Mouse (Mus musculus): ENCODE measurements at regions not wholly inside any gene's neighbourhood (a gene's known extent, or its start where the extent isn't known, plus 50 kb on each side); places are given as distances from the start of the nearest gene placed in this dataset.

GRCm38 (mm10) chr6:94920770-94921169 lies 196.3 kb upstream of the Kbtbd8 start:
- intact Hi-C loops (cut with DNase I), result no loop called here
- no peak for DNase-seq (ENCODE audit: low spot score in 2 of 2)

GRCm38 (mm10) chr6:94919194-94919743 lies 197.8 kb upstream of the Kbtbd8 start:
- intact Hi-C loops (cut with DNase I), result no loop called here
- DNase-seq (ENCODE audit: low spot score in 2 of 2), result no peak

DNA sequence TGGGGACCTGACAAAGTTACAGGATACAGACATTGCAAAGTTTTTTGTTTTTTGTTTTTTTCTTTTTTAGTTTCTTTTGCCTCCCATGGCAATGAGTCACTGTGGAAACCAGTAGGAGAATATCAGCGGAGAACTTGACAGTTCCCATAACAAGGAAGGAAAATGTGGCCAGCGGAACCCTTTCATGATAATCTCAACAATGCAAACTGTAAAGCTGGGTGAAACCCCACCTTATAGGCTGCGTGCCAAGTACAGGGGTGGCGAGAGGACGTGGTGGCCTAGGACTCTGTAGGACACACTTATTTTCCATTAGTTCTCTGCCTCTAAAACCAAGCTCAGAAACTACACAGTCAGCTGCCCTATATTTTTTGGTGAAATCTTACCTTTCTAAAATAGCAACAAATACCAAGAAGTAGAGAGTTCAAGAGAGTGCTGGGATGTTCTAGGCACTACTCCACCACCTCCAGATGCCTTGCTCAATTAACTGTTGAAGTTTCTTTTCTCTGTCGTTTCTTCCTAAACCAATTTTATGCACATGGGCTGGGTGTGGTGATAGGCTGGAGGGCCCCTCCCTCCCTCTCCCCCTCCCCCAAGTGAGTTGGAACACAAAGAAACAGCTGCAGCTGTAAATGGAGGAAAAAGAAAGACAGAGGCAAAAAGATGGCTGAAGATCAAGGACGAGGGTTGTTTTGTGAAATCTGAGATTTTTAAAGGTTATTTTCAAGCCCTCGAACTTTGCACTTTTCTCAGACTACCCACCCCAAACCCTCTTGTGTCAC lies 201.0 kb upstream of the Kbtbd8 start:
- DNase-seq (ENCODE audit: low spot score in 2 of 2), result peak; percentile 6 to 7
- intact Hi-C loops (cut with DNase I), result no loop called here

DNA sequence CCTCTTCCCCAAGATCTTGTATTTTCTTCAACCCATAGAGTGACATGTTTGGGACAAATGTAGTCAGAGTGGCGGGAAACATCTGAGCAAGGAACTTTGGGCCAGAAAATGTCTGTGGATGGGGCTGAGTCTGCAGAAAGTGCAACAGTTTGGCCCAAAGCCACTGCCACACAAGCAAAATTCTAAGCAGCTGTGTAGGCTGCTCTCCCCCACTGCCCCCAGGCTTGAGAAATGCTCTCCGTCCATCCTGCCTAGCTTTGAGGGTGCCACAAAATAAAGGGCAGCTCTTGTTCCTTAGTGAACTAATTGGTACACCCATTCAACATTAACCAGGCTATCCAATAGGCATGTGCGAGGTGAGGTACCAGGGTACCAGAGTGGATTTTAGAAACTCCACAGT lies 205.2 kb upstream of the Kbtbd8 start:
- intact Hi-C loops (cut with DNase I), result no loop called here
- DNase-seq (ENCODE audit: low spot score in 2 of 2), result no peak

- intact Hi-C loops (cut with DNase I), result no loop called here
- no peak for DNase-seq (ENCODE audit: low spot score in 2 of 2)
Measured at GRCm38 (mm10) chr6:94911374-94911773, 205.7 kb upstream of the Kbtbd8 start.

- no peak for DNase-seq (ENCODE audit: low spot score in 2 of 2)
- intact Hi-C loops (cut with DNase I), result no loop called here
Measured at GRCm38 (mm10) chr6:94900862-94901261, 200.9 kb upstream of the Lrig1 start.

DNA sequence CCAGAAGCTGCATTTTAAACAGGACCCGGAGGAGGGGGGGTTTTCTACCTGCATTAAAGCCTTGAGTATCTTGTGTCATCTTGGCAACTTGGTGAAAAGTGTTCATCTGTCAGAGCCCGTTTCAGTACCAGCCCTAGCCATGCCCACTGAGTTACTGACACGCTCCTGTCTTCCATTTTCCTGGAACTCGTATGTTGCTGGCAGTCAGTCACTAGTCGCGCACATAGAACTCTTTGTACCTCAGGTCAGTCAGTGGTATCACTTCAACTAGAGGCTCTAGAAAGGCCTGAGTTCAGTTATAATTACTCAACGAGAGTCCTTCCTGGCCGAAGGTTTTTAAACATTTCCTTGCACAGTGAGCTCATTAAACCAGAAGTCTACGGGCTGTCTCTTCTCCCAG lies 198.9 kb upstream of the Lrig1 start:
- intact Hi-C loops (cut with DNase I), result no loop called here
- no peak for DNase-seq (ENCODE audit: low spot score in 2 of 2)

DNA sequence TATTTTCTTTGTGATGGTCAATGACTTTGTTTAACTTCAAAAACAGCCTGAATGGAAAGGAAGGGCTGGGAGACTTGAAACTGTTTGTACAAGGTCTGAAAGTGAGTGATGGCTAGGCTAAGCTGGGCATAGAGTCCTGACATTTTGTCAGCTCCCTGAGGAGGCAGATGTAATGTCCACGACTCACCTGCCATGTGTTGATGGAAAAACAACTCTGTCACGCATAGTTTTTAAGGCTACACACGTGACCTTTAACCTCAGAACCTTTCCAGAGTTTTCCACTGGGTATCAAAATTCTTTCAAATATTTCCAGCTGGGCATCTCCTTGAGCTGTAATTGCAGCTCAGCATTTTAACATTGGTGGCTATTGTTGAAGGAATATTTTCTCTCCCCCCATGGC lies 190.2 kb upstream of the Lrig1 start:
- DNase-seq (ENCODE audit: low spot score in 2 of 2), result no peak
- intact Hi-C loops (cut with DNase I), result no loop called here

- no peak for DNase-seq (ENCODE audit: low spot score in 2 of 2)
- intact Hi-C loops (cut with DNase I), result no loop called here
Measured at GRCm38 (mm10) chr6:94889271-94889670, 189.3 kb upstream of the Lrig1 start.

- DNase-seq (ENCODE audit: low spot score in 2 of 2), result no peak
- intact Hi-C loops (cut with DNase I), result no loop called here
Measured at GRCm38 (mm10) chr6:94881139-94881538, 181.2 kb upstream of the Lrig1 start.

- DNase-seq (ENCODE audit: low spot score in 2 of 2), result no peak
- intact Hi-C loops (cut with DNase I), result no loop called here
Measured at GRCm38 (mm10) chr6:94875841-94876240, 175.9 kb upstream of the Lrig1 start.

- DNase-seq (ENCODE audit: low spot score in 2 of 2), result no peak
- intact Hi-C loops (cut with DNase I), result no loop called here
Measured at GRCm38 (mm10) chr6:94875065-94875464, 175.1 kb upstream of the Lrig1 start.

- intact Hi-C loops (cut with DNase I), result no loop called here
- peak; percentile 5 to 18 for DNase-seq (ENCODE audit: low spot score in 2 of 2)
Measured at GRCm38 (mm10) chr6:94874415-94874814, 174.5 kb upstream of the Lrig1 start.

- DNase-seq (ENCODE audit: low spot score in 2 of 2), result no peak
- intact Hi-C loops (cut with DNase I), result no loop called here
Measured at GRCm38 (mm10) chr6:94867952-94868351, 168.0 kb upstream of the Lrig1 start.

DNA sequence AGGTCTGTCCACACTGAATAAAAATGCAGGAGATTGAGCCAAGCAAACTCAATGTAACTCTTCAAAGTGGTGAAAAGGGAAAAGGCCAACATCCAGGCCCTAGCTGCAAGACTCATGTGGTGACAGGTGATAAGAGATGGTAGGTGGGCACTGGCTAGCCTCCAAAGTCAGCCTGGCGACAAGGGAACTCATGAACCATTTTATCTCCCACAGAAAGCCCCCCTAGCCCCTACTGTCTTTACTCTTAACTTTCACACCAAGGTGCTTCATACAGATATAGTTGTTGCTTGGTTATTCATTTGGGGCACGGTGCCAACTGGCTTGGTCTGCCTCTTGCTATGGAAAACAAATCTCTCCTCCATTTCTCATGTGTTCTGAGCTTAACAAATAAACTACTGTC lies 165.5 kb upstream of the Lrig1 start:
- DNase-seq (ENCODE audit: low spot score in 2 of 2), result no peak
- intact Hi-C loops (cut with DNase I), result no loop called here

- intact Hi-C loops (cut with DNase I), result no loop called here
- no peak for DNase-seq (ENCODE audit: low spot score in 2 of 2)
Measured at GRCm38 (mm10) chr6:94858121-94858621, 158.2 kb upstream of the Lrig1 start.

DNA sequence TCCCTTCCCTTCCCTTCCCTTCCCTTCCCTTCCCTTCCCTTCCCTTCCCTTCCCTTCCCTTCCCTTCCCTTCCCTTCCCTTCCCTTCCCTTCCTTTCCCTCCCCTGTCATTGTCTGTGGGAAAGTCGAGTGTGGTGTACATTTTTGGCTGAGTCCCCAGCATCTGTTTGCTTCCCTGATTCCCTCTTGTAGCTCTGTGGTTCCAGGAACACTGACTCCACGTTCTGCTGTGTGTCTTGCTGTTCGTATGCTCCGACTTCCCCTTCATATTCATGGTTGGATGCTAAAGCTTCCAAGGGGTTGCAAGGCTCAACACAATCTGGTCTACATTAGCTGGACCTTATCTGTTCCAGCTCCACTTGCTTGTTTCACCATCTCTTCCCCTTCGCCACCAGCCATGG lies 150.2 kb upstream of the Lrig1 start:
- DNase-seq (ENCODE audit: low spot score in 2 of 2), result no peak
- intact Hi-C loops (cut with DNase I), result no loop called here

- DNase-seq (ENCODE audit: low spot score in 2 of 2), result no peak
- intact Hi-C loops (cut with DNase I), result no loop called here
Measured at GRCm38 (mm10) chr6:94849533-94849932, 149.6 kb upstream of the Lrig1 start.

GRCm38 (mm10) chr6:94848437-94848836 lies 148.5 kb upstream of the Lrig1 start:
- no peak for DNase-seq (ENCODE audit: low spot score in 2 of 2)
- intact Hi-C loops (cut with DNase I), result no loop called here

DNA sequence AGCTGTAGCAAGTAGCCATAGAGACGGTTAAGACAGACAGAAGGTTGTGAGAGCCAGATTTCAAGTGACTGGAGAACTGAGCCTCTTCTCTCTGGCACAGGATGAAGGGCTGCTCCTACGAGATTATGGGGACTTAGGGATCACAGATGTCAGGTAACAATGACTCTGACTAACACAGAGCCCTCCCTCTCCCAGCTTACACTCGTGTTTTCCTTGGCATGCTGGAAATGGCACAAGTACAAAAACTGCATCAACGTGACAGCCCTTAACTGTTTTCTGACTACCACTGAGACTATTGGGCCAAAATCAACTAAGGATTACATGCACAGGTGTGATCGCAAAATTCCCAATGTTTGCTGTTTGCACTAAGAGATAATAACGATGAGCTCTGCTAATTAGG lies 145.9 kb upstream of the Lrig1 start:
- intact Hi-C loops (cut with DNase I), result no loop called here

GRCm38 (mm10) chr6:94842856-94843255 lies 142.9 kb upstream of the Lrig1 start:
- intact Hi-C loops (cut with DNase I), result no loop called here
- no peak for DNase-seq (ENCODE audit: low spot score in 2 of 2)

More for the DNA sequence above, 145.9 kb upstream of the Lrig1 start:
- DNase-seq (ENCODE audit: low spot score in 2 of 2), result no peak

Data from left cerebral cortex, postnatal 36 days (tissue).